Mouse (Mus musculus): Measurements from ENCODE around the gene Ccdc170.

DNA sequence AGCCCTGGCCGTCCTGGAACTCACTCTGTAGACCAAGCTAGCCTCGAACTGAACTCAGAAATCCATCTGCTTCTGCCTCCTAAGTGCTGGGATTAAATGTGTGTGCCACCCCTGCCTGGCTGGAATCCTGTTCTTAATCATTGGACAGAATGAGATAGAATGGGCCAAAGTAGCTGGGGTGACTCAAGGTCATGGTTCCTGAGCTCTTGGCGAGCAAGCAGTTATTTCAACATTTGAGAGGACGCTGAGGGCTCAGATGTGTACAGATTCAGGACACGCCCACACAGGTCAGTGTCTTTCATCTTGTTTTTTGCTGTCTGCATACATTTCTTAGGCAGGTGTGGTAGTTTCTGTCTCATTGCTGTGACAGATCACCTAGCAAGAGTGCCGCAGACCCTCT, 104.4 kb downstream of the Ccdc170 start:
- TF ChIP-seq POLR2A (IDR thresholded peaks at IDR 0.05; ENCODE audit: insufficient read length, low read depth) (no peak), MYOD1 (IDR thresholded peaks at IDR 0.05; ENCODE audit: control insufficient read depth in 1 of 3, insufficient read length in 2 of 3, low read depth in 2 of 3) (no peak), MAX (IDR thresholded peaks at IDR 0.05; ENCODE audit: low read depth) (no peak), TCF12 (IDR thresholded peaks at IDR 0.05; ENCODE audit: insufficient read depth, poor library complexity, severe bottlenecking) (no peak), POLR2AphosphoS2 (IDR thresholded peaks at IDR 0.05; ENCODE audit: insufficient read length, low read depth) (no peak), MYOG (IDR thresholded peaks at IDR 0.05; ENCODE audit: control insufficient read depth in 1 of 3, insufficient read depth in 1 of 3, insufficient read length in 2 of 3, low read depth in 2 of 3) (no peak), USF1 (IDR thresholded peaks at IDR 0.05; ENCODE audit: low read depth) (no peak), REST (IDR thresholded peaks at IDR 0.05; ENCODE audit: insufficient read depth, insufficient read length) (no peak)

All from myocyte (in vitro differentiated cells).